Mouse (Mus musculus) kidney, postnatal 10 days (tissue): ENCODE measurements around the gene Serpina12.
A peak's percentile ranks its signal among the peaks of the same experiment; 100 is the strongest.

ENCODE experiments used
- DNase-seq: peaks from one replicate; pipeline ENCODE4 v3.0.0; 2021; ENCODE audit warnings: mixed read lengths

The Serpina12 gene

DNA sequence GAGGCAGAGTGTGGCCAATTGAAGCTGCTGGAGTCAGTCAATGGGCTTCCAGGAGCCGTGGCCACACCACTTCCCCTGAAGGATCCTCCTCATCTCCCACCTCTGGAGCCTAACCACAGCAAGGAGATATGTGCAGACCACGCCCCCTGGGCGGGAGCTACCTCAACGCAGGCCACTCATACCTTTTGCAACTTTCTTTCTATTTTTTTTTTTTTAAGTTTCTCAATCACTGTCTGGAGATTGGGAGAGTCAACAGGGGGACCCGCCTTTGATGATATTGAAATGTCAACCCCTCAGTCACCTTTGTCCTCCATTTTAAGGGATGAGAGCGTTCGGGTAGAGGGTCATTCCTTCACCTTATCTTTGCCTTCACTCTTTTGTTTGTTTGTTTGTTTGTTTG, at the start of gene Serpina12:
Serpina12 (minus strand) TSS at position 101 of the 400 bp plus-strand sequence.
- DNase-seq: no peak

DNA sequence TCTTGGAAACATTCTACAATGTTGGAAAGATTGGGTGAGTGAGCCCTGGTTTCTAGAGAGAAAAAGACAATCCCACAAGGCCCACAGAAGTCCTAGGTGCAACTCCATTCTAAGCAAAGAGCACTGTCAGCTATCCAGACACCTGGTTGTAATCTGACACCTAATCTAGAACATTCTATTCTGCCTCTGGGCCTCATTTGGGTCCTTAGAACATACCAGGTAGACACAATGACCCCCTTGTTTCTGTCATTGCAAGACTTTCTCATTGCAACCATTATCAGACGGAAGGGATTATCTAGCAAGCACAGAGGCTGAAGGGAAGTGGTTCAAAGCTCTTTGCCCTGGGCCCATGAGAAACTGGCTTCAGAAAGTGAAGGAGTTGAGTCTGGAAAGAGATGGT, 47.1 kb upstream of the Serpina12 start:
- no peak for DNase-seq

DNA sequence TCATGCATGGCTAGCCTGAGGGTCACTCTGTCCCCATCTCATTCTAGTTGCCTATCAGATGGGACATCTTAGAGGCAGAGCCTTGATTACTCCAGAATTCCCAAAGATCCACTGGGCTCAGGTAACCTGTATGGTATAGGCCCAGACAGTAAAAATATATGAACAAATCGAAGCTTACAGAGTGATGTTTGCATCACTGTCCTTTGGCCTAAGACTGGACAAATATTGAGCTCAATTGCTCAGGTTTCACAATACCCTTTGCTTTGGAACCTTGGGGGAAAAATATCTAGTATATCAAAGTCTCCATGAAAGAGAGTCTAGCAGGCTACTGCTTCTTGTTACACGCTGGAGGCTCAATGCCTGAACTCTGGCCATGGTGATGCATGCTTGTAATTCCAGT, 45.9 kb upstream of the Serpina12 start:
- no peak for DNase-seq

DNA sequence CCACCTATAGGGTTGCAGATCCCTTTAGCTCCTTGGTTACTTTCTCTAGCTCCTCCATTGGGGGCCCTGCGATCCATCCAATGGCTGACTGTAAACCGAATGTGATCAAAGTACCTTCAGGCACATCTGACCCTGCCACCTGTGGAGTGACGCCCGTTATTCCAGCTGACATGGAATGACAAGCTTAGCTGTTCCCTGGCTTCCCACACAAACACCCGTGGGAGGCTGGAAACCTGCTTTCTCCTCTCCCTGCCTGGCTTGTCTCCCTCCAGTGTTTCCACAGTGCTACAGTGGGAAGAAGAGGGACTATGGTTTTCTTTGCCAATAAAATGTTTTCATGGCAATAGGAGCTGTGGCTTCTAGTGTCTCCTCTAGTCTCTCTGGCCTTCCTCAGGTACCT, 28.0 kb upstream of the Serpina12 start:
- no peak for DNase-seq

DNA sequence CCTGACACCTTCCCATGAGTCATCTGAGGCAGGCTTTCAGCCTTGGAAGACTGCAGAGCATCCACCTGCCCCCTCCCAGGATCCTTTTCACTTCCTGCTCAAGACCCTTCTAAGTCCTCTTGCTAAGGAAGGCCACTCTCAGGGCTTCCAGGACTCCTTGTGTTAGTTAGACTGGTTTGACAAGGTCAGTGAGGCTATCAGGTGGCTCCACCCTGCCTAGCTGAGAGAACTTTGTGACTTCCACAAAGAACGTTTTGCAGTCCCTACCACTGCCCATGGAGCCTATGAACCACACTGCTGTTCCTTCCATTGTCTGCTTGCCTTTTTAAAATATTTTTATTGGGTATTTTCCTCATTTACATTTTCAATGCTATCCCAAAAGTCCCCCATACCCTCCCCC, 27.5 kb upstream of the Serpina12 start:
- DNase-seq: no peak

DNA sequence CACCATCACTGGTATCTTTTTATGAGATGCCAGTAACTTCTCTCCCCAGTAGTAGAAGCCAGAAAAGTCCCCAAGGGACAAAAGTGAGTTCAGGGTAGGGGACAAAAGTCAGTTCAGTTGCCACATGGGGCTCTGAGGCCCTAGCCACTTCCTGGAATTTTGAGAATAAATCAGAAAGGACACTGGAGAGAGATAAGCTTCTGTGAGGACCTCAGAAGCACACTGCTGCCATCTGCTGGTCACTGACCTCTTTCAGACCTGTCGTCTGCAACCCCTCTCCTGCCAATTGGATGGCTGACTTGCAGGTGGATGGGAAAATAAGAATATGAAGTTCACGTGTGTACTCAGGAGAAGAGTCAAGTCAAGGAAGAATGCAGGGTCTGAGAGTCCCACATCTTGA, 25.4 kb upstream of the Serpina12 start:
- peak; percentile 93 for DNase-seq

DNA sequence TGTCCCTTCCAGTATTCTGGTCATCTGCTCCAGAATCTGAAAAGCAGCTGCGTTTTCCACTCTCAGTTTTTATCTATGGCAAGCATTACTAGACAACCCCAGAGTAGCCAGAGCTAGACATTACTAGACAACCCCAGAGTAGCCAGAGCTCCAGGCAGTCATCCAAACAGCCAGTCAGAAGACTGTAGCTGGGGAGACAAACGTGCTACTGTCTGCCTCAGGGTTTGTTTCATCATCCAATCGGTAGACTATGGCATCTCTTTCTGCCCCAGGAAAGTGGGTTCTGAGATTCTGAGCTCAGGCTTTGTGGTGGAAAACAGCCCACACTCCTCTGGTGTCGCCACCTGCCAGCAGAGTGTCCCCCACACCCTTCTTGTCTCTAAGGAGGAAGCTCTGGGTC, 23.3 kb upstream of the Serpina12 start:
- peak; percentile 62 for DNase-seq

DNA sequence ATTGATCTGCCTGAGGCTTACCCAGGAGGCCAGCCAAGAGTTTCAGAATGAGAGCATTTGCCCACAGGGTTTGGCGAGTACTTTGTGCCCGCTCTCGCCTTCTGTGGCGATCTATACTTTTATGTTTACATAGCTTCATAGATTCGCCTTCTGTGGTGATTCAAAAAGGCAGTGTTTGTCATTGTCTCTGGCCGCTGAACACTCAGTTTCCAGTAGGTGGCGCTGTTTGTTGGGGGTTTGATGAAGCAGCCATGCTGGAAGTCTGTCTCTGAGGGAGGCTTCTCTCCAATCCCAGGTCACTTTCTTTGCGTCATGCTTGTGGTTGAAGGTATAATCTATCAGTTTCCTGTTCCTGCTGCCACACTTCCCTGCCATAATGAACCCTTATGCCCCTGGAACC, 22.0 kb upstream of the Serpina12 start:
- DNase-seq: peak; percentile 80

DNA sequence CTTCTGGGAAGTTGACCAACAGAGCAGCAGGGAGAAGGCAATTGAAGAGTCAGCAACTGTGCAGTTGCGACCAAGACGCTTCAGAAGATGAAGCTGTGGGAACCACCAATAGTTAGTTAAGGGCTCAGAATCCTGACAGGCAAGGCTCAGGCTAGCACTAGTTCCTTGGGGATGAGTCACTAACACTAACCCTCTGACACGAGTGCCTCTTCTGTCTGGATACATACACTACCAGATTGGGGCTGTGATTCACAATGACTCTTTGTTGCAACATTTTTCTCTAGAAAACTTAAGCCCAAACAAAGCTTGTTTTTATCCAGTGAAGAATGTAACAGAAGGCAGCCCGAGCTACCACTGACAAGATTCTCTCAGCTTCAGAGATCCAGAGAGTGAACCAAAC, 20.8 kb upstream of the Serpina12 start:
- DNase-seq: no peak

DNA sequence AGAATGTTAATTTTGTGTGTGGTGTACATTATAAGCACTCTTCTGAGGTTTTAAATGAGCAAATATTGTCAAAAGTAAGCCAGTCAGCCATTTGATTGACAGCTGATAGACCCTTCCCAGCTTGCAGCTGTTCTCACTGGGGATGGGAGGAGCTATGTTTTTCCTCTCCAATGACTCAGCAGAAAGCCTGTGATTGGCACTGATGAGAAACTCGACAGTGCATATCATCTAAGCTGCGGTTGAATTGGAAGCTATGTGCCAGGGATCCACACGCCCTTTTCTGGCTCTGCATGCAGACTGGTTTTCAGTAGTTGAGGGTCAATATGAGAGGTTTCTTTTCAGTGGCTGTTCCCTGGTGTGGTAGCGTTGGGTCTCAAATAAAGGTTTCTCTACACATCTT, 20.3 kb upstream of the Serpina12 start:
- no peak for DNase-seq

DNA sequence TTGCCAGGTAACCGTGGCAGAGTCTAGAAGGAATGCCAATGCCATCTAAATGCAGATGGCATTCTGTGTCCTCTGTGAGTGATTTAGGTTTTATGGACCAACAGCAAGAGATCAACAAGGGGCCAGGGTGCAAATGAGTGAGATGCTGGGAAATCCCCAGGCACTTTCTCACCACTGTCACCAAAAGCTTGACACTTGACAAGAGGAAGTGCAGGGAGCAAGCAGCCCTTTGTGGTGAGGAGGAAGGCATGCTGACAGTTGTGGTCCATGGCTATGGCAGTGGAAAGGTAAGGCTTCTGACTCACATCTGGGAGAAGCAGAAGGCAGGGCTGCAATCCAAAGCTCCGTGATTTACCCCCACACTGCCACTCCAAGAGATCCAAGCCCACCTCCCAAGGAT, 17.6 kb upstream of the Serpina12 start:
- no peak for DNase-seq

DNA sequence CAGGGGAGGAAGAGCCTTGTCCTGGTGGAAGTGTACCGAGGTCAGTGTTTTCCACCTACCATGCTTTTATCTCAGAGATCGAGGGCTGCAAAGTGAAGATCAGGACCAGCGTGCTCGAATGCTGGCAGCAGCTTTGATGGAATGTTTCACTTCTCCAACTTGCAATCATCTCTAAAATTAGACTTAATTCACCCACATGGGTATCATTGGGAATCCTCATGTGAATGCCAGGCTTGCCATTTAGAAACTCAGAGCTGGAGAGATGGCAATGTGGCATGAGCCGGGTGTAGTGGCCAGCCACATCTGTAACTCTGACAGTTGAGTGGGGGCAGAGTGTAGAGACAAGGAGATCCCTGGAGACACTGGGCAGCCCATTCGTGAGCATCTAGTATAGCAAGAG, 15.9 kb upstream of the Serpina12 start:
- DNase-seq: no peak

DNA sequence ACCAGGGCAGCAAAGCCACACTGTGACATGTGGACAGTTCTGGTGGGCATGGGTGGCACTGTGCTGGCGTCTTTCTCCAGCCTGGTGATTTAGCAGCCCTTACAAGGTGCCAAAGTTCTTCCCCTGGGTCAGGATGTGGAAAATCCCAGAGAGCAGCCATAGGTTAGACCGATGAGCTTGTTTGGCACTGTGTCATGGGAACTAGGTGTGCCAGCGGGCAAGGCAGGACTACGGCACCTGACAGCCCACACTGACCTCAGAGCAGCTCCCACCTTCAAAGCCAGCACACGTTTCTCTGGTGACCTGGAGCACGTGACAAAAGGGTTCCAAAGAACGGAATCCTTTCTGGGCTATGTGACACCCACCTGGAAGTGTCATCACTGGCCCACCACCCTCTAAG, 13.3 kb upstream of the Serpina12 start:
- no peak for DNase-seq

DNA sequence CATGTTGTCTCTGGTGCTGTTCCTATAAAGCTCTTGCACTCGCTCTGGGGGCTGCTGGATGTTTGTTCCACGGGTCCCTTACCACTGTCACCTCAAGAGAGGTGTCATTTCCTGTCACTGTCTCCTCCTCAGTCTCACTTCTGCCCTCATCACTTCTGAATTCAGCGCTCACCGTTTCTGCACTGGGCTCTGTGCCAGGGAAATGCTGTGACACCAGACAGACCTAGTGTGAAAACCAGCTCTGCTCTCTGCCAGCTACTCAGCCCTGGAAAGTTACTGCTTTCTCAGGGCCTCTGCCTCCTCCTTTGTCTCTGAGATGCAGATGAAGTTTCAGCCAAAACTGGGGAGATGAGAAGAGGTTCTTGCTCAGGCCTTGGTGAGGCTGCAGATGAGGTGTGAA, 12.8 kb upstream of the Serpina12 start:
- DNase-seq: peak; percentile 26

DNA sequence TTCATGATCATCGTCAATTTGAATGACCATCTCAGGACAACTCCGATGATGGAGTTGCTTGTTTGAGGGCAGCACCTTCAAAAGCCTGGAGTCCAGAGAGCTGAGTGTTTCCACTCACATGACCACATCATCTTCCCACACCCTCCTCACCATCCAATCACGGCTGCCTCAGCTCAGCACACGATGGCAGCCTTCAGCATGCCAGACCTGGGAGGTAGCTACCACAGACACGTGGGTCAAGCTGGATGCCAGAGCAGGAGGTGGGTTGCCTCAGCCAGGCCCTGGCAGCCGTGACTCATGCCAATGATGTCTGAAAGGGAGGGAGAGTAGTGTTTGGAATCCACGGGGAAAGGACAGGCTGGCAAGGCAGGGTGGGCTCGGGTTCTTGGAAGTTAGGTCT, 11.5 kb upstream of the Serpina12 start:
- DNase-seq: no peak

DNA sequence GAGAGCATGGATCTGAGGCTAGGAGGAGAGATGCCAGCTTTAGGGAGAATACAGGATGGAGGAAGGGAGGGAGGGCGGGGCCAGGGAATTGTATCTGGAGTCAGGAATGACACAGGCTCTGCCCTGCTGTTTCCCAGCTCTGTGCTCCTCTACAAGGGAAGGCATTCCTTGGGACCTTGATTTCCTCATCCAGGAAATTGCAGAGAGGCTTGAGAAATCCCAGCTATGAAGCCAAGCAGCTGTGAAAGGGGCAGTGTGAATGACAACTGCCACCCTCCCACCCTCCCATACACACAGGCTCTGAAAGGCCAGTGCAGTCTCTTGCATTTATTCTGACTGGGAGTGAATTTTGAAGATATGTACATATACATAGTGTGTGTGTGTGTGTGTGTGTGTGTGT, 9.8 kb upstream of the Serpina12 start:
- no peak for DNase-seq

DNA sequence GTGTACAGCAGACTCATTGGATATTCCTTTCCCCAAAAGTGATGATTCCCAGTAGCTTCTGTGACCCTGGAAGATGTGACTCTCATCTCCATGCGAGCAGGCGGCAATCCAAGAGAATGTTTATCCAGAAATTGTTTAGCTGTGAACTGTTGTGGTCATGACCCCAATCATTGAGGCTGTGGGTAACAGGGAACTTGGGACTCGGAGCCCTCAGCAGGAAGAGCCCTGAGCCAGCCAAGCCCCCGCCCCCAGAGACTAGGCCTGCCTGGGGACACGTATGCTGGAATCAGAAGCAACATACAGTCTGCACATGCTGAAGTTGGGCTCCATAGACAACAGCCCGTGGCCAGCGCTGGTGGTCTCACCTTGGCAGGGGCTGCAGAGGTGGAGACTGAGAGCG, 1.5 kb upstream of the Serpina12 start:
- no peak for DNase-seq

DNA sequence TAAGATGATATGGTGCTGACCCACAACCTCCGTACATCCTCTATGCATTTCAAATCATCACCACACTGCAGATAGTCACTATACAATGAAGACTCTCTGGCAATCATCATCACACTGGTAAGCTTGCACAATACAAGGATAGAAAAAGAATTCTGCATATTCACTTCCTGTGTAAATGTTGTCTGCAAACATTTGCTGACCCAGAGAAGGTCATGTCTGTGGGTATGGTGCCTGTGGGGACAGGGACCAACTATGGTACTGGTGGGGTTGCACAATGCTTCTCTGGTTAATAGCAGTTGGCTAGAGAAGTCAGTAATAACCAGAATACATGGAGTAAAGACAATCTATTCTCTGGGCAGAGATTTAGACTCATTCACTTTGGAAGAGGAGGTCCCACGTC, 1.5 kb downstream of the Serpina12 start:
- DNase-seq: no peak

DNA sequence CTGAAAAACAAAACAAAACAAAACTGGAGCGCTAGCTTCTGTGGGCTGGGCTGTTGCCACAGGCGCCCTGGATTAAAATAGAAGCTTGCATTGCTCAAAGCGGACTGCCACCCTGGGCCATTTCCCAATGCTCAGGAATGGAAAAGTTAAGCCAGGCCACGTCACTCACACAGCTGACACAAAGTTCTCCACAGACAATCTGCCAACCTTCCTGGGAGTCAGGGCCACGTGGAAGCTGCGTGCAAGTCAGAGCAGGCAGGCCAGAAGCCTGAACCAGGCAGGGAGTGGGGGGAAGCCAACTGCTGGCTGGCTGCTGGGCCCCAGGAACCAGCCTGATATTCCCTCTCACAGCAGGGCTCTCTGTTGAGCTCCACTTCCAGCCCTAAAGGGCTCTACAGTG, 2.8 kb downstream of the Serpina12 start:
- DNase-seq: no peak

DNA sequence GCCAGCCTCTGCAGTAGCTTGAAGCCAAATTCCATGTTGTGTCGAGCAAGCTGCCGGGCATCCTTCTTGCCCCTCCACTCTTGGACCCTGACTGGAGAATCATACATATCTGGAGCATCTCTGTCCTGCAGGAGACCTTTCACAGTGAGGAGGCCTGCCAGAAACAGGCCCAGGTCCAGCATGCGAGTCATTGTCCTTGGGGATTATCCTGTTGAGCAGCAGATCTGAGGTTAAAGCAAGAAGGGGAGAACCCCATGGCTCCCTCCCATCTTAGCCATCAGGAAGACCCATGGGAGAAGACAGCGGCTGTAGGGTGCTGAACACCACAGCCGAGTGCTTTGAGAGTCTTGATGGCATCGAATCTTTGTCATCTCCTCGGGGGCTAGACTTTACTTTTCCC, 6.1 kb downstream of the Serpina12 start:
- no peak for DNase-seq

DNA sequence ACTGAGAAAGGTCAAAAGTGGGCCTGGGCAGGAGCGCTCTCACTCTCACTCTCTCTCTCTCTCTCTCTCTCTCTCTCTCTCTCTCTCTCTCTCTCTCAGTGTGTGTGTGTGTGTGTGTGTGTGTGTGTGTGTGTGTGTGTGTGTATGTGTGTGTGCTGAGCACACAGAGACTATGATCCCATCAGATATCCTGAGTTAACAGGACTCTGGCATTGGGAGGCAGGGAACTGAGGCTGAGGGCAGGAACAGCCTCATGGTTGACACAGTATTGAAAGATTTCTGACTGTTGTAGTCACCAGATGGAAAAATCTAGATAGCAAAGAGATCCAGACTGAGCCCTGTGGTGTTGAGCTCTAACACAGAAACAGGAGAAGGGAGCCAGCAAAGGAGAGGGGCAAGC, 10.5 kb downstream of the Serpina12 start:
- DNase-seq: no peak

DNA sequence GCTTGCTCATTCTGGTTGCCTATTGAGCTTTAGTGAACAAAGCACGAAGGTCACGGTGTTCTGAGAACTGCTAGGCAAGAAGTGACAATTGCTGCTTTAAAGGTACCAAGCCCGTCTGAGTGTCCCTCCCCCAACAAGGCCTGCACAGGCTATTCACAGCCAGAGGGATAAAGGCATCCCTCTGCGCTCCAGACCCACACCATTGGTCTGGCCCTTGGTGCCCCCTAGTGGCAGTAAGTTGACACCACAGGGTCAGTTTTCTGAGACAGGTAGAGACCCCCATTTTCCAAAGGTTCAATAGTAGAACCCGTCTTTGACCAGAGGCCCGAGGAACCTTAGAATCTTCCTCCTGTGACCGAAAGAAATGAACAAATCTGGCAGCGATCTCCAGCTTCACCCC, 14.3 kb downstream of the Serpina12 start:
- peak; percentile 40 for DNase-seq

DNA sequence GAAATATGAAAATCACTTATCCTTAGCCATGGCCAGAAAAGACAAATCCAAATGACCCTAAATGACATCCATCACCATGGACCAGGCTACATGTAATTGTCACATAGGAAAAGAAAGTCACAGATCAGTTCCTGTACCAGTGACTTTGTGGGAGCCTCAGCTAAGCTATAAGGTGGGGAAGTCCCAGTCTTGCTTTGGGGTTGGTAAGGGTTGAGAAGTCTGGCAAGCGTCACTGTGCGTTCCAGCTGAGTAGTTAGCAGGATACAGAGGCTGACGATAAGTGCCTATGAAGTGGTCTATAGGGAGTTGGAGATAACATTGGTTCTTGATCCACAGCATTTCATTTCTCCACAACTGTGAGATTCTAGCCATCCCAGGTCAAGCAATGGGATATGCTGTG, 29.0 kb downstream of the Serpina12 start:
- no peak for DNase-seq

DNA sequence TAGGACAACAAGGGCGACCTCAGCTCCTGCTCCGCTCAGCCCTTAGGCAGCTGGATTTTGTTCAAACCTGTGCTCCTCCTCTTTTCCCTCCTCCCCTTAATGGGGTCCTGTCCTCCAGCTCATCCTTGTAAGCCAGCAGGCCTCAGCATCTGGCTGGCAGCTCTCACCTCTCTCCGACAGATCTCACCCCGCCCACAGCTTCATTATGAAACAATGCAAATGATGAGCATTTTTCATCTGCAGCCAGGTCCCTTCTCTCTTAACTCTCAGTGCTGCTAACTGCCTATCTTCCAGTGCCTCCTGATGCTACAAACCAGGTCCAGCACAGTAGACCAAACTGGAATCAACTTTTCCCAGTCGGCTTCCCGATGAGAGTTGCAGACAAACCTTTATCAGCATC, 30.6 kb downstream of the Serpina12 start, which contains the start of gene Serpina9:
Serpina9 (minus strand) TSS at position 136 of the 400 bp plus-strand sequence.
- DNase-seq: no peak

DNA sequence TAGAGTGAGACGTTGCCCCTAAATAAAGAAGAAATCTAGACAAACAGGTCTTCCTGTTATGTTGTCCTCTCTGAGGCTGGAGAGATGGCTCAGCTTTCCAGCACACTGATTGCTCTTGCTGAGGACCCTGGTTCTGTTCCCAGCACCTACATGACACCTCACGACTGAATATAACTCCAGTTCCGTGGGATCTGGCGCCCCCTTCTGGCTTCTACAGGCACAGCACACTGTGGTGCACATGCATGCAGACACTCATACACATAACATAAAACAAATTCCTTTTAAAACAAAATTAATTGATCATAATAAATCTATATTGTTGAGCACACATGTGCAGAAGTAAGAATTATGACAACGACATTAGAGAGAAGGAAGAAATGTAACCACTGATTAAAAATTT, 39.6 kb downstream of the Serpina12 start:
- DNase-seq: no peak

DNA sequence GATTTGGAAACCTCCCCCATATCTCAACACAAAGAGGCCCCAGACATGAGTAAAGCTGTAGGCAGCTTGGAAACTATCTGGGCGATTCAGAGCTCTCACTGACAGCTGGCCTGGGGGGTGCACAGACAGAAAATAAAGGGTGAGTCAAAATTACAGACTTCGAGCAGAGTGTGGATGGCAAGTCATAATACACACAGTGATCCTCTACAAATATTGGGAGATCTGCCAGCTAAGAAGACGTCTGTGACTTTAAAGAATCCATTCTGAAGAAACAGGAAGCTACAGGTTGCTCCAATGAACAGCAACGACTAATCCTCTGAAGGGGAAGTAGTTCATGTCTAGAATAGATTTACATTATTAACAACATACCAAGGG, 41.0 kb downstream of the Serpina12 start:
- no peak for DNase-seq
